Mouse (Mus musculus) C2C12 (cell line): ENCODE measurements around the gene Pde7b. TPM values are rescaled to one million over a fixed set of nuclear protein-coding genes. Genes with fewer than 3 reads are reported as not detected.

Experiments
- H3K27me3 ChIP-seq: one replicate; pipeline ENCODE4 v1.6.1; 2011; ENCODE audit not compliant: control insufficient read depth, insufficient read depth, insufficient read length
- H3K36me3 ChIP-seq: one replicate; pipeline ENCODE4 v1.6.1; 2011; ENCODE audit not compliant: control insufficient read depth, insufficient read depth
- H3K4me3 ChIP-seq: one replicate; pipeline ENCODE4 v1.5.1; 2011; ENCODE audit warnings: mild to moderate bottlenecking, control low read depth; ENCODE audit not compliant: poor library complexity, insufficient read depth, severe bottlenecking
- H3K79me2 ChIP-seq: one replicate; pipeline ENCODE4 v1.6.1; 2011; ENCODE audit not compliant: control insufficient read depth, insufficient read depth
- H3K79me3 ChIP-seq: one replicate; pipeline ENCODE4 v1.6.1; 2011; ENCODE audit warnings: low read depth, control low read depth
- H3ac ChIP-seq: one replicate; pipeline ENCODE3; 2011; ENCODE audit warnings: low read depth; ENCODE audit not compliant: control insufficient read depth, insufficient read length
- CEBPB ChIP-seq: IDR thresholded peaks from one replicate; pipeline ENCODE4 v1.6.1; 2011; ENCODE audit warnings: low read depth, mild to moderate bottlenecking, control low read depth, moderate library complexity
- CTCF ChIP-seq: IDR thresholded peaks from one replicate; pipeline ENCODE4 v1.5.1; 2011; ENCODE audit not compliant: control insufficient read depth, insufficient read depth, insufficient read length
- FOSL1 ChIP-seq: IDR thresholded peaks from one replicate; pipeline ENCODE4 v1.8.0; 2011; ENCODE audit warnings: mild to moderate bottlenecking, low read length; ENCODE audit not compliant: poor library complexity, insufficient read depth, severe bottlenecking
- MAX ChIP-seq: IDR thresholded peaks from one replicate; pipeline ENCODE4 v1.6.1; 2011; ENCODE audit warnings: mild to moderate bottlenecking, control low read depth
- MYOD1 ChIP-seq: IDR thresholded peaks from one replicate; pipeline ENCODE4 v1.6.1; 2011; ENCODE audit warnings: low read depth; ENCODE audit not compliant: control insufficient read depth, insufficient read length
- MYOG ChIP-seq: IDR thresholded peaks from one replicate; pipeline ENCODE4 v1.6.1; 2011; ENCODE audit not compliant: control insufficient read depth, insufficient read length; ENCODE audit errors: extremely low read depth
- USF1 ChIP-seq: IDR thresholded peaks from one replicate; pipeline ENCODE4 v1.6.1; 2011; ENCODE audit warnings: low read depth, mild to moderate bottlenecking, control low read depth, moderate library complexity
- polyA plus RNA-seq: library from polyadenylated mRNA; unstranded; fragments of >200 nt; fragmentation: generic; extraction: Trizol; gene quantifications from one replicate; pipeline ENCODE4 v1.2.1, GENCODE M21; 2012; ENCODE audit warnings: missing spikeins

Pde7b gene
- polyA plus RNA-seq, 1 experiment, result 0.06 TPM

DNA sequence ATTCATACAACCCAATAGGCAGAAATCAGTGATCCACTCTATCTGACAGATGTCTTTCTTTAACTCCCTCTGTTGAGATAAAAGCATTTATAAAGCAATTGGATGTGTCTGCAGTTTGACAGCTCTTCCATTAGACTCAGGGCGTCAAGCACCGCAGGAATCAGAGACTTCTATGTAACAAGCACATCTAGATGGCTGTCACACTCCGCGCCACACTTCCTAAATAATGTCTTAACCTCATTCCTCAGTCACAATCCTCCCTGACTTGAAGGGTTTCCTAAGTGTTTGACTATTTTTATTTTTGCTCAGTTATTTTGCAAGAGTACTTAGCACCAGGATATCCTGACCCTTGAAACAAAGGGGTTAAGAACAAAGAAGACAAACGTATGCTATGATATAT, 174.7 kb downstream of the Pde7b start:
- Histone ChIP-seq H3K4me3 (no peak overlapping the region), H3K79me3 (no peaks in the 10 kb centered on the region), H3K36me3 (no peaks in the 10 kb centered on the region), H3K27me3 (no peaks in the 10 kb centered on the region), H3K79me2 (no peaks in the 10 kb centered on the region), H3ac (no peak overlapping the region)
- TF ChIP-seq MYOD1, result no peak
- no peak for TF ChIP-seq CEBPB
- TF ChIP-seq MYOG, result no peak
- TF ChIP-seq FOSL1, result no peak
- no peak for TF ChIP-seq MAX
- no peak for TF ChIP-seq CTCF
- TF ChIP-seq USF1, result no peak

DNA sequence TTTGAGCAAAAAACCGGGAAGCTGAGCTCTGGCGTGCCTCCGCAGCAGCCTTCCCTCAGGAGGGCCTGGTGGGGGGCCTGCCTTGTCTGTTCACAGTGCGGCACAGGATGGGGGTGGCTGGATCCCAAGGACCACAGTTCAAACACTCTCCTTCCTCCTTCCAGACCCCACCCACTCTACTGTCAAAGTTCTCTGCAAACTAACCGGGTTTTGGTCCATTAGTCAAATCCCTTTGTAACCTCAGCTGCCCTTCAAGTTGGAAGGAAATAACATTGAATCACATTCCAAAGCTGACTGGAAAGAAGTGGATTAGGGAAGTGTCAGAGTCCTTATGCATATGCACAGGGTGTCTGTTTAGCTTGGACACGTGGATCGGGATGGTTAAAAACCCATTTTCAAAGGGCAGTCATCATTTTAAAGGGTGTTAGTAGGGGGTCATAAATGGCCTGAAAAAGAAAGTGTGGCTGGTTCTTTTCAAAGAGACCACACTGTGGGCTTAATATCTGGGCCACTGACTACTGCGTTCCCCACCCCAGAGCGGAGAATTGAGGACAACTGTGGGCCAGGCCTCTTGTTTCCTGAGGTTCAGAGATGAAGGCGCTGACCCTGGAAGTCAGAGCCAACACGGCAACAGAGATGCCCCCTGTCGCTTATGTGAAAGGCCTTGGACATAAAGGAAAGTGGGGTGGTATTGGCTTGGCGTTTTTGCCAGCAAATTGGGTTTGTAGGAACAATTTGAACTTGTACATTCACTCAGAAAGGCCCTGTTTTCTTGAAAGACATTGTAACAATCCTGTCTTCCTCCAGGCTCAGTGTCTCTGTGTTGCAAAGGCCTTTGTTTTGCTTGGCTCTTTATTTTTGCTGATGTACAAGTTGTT, 175.8 kb downstream of the Pde7b start:
- no peaks in the 10 kb centered on the region for H3K79me2 ChIP-seq
- H3K4me3 ChIP-seq, result no peak overlapping the region
- no peaks in the 10 kb centered on the region for H3K36me3 ChIP-seq
- no peaks in the 10 kb centered on the region for H3K27me3 ChIP-seq
- H3K79me3 ChIP-seq, result no peaks in the 10 kb centered on the region
- H3ac ChIP-seq, result no peak overlapping the region
- no peak for TF ChIP-seq MYOG
- no peak for TF ChIP-seq CEBPB
- no peak for TF ChIP-seq FOSL1
- TF ChIP-seq USF1, result no peak
- no peak for TF ChIP-seq MAX
- TF ChIP-seq CTCF, result no peak
- no peak for TF ChIP-seq MYOD1

DNA sequence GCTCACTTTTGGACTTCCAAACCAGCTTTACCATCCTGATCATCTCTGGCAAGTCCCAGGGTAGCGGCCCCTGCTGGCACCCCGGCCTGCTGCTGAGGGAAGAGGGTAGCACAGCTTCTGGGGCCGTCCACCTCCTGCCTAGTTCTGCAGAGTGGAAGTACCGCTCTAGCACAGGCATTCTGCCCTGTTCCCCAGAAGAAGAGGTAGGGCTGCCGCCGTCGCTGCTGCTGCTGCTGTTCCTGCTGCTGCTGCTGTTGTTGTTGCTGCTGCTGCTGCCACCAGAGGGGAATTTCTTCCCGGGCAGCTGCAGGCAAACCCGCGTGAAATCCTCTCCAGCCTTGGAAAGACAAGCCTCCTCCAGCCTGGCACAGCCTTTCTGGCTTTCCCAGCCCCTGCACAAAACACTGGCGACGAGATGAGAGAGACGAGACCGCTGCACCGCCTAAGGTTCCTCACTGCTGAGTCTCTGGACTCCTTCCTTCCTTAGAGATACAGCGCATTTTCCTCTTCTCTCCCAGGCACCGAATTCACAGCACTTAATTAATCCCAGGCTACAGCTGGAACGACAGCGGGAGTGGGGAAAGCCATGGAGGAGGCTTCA, 176.8 kb downstream of the Pde7b start:
- TF ChIP-seq MYOG (no peak), CEBPB (no peak), MAX (no peak), CTCF (no peak), MYOD1 (no peak), FOSL1 (no peak), USF1 (no peak)
- no peaks in the 10 kb centered on the region for H3K79me2 ChIP-seq
- H3K79me3 ChIP-seq, result no peaks in the 10 kb centered on the region
- no peaks in the 10 kb centered on the region for H3K36me3 ChIP-seq
- no peaks in the 10 kb centered on the region for H3K27me3 ChIP-seq
- H3ac ChIP-seq, result no peak overlapping the region
- no peak overlapping the region for H3K4me3 ChIP-seq

DNA sequence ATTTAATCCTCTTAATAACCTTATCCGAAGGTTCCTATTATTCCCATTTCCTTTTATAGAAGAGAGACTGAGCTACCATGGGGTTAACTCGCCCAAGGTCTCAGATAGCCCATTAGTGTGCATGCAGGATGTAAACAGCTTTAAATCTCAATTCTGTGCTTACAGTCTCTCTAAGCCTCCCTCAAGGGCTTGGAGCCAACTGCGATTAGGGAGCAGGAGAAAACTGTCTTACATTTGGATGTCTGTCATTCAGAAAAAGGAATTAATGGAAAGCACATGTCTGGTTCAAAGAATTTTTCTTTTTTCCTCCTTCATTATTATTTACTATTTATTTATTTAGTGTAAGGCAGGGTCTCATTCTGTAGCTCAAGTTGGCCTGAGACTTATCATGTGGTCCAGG, 181.8 kb downstream of the Pde7b start:
- Histone ChIP-seq H3K79me3 (no peaks in the 10 kb centered on the region), H3K27me3 (no peaks in the 10 kb centered on the region), H3ac (no peak overlapping the region), H3K36me3 (no peaks in the 10 kb centered on the region), H3K4me3 (no peak overlapping the region), H3K79me2 (no peaks in the 10 kb centered on the region)
- TF ChIP-seq FOSL1 (no peak), MYOG (no peak), MYOD1 (no peak), MAX (no peak), CTCF (no peak)

DNA sequence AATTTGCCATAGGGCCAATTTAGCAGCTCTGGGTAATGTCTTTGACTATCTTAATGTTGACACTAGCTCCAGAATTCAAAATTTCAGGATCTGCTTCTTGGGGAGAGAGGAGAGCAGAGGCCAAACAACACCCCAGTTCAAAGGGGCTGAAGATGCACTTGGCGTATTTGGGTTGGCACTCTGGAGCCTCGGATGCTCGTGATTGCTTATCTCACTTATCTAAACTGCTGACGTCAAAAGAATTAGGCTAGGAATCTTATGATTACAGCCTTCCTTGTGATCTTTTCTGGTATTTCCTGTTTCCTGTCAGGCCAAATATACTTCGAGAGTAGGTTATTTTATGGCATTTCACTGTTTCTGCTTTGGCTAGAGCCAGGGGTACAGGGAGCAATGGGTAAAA, 191.1 kb downstream of the Pde7b start:
- TF ChIP-seq FOSL1 (no peak), MAX (no peak), USF1 (no peak), MYOD1 (no peak), MYOG (no peak), CEBPB (no peak), CTCF (no peak)
- Histone ChIP-seq H3K79me3 (no peaks in the 10 kb centered on the region), H3K79me2 (no peaks in the 10 kb centered on the region), H3K36me3 (no peaks in the 10 kb centered on the region), H3ac (no peak overlapping the region), H3K27me3 (no peaks in the 10 kb centered on the region), H3K4me3 (no peak overlapping the region)
